Mouse (Mus musculus): ENCODE measurements around the gene Cyp2s1. TPM values are rescaled to one million over a fixed set of nuclear protein-coding genes. Genes with fewer than 3 reads are reported as not detected.

The Cyp2s1 gene
- 1.4 and 2.6 TPM in 2 replicates for polyA plus RNA-seq (2014; fragmentation: Nextera tagmentation; extraction: Ambion mirVana)

DNA sequence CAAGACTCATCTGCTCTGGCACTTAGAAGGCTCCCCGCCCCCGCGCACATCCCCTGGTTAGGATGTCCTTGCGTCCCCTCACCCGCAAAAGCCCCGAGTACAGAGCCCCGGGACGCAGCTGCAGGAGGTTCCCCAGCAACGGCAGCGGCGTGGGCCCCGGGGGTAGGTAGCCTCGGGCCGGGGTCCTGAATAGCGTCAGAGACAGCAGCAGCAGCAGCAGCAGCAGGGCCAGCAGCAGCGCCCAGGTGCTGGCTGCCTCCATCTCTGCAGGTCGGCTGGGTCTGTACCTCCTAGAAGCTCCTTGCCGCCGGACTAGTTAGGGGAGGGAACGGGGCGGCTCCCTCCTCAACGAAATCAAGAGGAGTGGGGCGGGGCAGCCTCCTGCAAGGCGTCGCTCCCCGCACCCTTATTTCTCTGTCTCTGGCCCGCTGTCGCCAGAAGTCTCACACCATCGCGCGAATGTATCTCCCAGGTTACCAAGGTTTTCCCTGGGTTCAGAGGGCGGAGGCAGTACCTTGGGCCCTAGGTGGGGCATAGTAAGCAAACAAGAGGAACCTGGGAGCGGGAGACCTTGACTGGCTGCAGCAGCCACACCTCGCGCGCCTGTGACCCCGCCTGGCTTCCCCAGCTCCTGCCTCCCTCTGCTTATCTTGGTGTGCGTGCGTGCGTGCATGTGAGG is at the start of gene Cyp2s1:
Gene Cyp2s1 (minus strand): TSS at position 673 of the 679 bp plus-strand sequence.
- no peaks in the 10 kb centered on the region for H3K9me3 ChIP-seq (ENCODE audit: control insufficient read depth, low read length)
- ATAC-seq (replicated peaks; ENCODE audit: low FRiP score) (peak; percentile 70), DNase-seq (ENCODE audit: low spot score) (peak; percentile 57)
- H3K27ac ChIP-seq (ENCODE audit: low read depth, low read length): no peak within 1 kb of the TSS
- H3K4me1 ChIP-seq (replicated peaks; ENCODE audit: control insufficient read depth, insufficient read depth, low read length): peaks cover 7% of the 10 kb centered on the region
- peak within 1 kb of the TSS; percentile 16; the same call in 1 of the 2 replicates for H3K9ac ChIP-seq (ENCODE audit: low read depth, low read length)
- 1% methylated on average over 40 of the region's 40 CpGs for WGBS
- peak within 1 kb of the TSS; percentile 84 for H3K4me2 ChIP-seq
- peaks cover 30% of the 10 kb centered on the region for H3K27me3 ChIP-seq (replicated peaks; ENCODE audit: control insufficient read depth, insufficient read depth, low read length)
- H3K4me3 ChIP-seq (ENCODE audit: low read depth, low read length): peak within 1 kb of the TSS; percentile 38
- H3K36me3 ChIP-seq (ENCODE audit: control insufficient read depth, insufficient read depth, low read length): no peaks in the 10 kb centered on the region

DNA sequence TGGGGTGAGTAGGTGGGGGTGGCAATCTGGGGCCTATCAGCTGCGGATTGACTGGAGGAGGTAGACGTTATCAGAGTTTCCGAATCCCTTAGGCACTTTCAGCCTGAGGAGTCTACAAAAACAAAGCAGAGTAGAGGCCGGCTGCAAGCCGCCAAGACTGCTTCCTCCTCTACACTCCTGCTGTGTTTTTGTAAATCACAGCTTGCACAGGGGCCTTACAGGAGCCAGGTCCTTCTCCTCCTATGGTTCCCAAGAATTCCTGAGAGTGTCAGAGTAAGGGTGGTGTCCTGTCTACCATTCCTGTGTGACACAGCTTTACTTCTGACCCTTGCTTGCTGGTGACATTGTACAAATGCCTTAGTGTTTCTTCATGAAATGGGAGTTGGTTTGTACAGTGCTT is 48.1 kb upstream of the Cyp2s1 start:
- Histone ChIP-seq H3K27ac (ENCODE audit: low read depth, low read length) (no peak overlapping the region), H3K4me2 (no peak overlapping the region), H3K36me3 (ENCODE audit: control insufficient read depth, insufficient read depth, low read length) (no peaks in the 10 kb centered on the region), H3K27me3 (replicated peaks; ENCODE audit: control insufficient read depth, insufficient read depth, low read length) (no peaks in the 10 kb centered on the region), H3K9me3 (ENCODE audit: control insufficient read depth, low read length) (no peaks in the 10 kb centered on the region), H3K4me1 (replicated peaks; ENCODE audit: control insufficient read depth, insufficient read depth, low read length) (no peaks in the 10 kb centered on the region), H3K4me3 (ENCODE audit: low read depth, low read length) (no peak overlapping the region), H3K9ac (ENCODE audit: low read depth, low read length) (no peak overlapping the region)
- 49% methylated on average over 5 of the region's 5 CpGs for WGBS
- DNase-seq (ENCODE audit: low spot score): no peak
- ATAC-seq (replicated peaks; ENCODE audit: low FRiP score): no peak

DNA sequence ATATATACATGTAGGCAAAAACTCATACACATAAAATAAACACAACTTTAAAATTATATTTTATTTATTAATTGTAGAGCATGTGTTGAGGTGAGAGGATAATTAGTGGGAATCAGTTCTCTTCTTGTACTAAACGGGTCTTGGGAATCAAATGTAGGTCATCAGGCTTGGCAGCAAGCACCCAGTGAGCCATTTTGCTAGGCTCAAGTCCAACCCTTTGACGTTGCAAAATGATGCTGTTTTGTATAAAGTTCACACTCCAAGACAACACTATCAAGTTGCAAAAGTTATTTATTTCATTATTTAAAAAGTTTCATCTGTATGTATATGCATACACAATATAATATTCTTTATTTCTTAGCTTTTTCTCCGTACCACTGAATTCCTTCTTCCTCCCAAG is 47.0 kb upstream of the Cyp2s1 start:
- Histone ChIP-seq H3K4me3 (ENCODE audit: low read depth, low read length) (no peak overlapping the region), H3K4me2 (no peak overlapping the region), H3K9ac (ENCODE audit: low read depth, low read length) (no peak overlapping the region), H3K36me3 (ENCODE audit: control insufficient read depth, insufficient read depth, low read length) (no peaks in the 10 kb centered on the region), H3K4me1 (replicated peaks; ENCODE audit: control insufficient read depth, insufficient read depth, low read length) (no peaks in the 10 kb centered on the region), H3K27me3 (replicated peaks; ENCODE audit: control insufficient read depth, insufficient read depth, low read length) (no peaks in the 10 kb centered on the region), H3K9me3 (ENCODE audit: control insufficient read depth, low read length) (no peaks in the 10 kb centered on the region), H3K27ac (ENCODE audit: low read depth, low read length) (no peak overlapping the region)
- ATAC-seq (replicated peaks; ENCODE audit: low FRiP score) (no peak), DNase-seq (ENCODE audit: low spot score) (no peak)
- WGBS: 75% methylated on average over 3 of the region's 3 CpGs

DNA sequence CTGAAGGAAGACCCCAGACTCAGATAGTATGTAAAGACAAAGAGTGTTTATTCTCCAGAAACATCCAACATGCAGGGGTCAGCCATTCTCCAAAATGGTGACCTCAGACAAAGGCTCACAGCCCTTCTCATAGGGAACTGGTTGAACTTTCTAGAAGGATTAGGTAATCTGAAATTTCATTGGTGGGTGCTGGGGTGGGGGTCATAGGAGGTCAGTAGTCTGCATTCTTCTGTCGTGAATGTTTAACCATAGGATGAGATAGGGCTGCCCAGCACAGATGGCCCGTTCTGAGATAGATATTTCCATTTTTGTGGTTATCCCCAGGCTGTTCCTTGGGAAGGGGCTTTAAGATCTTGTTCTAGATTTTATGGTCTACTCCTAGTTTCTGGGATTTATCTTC is 45.7 kb upstream of the Cyp2s1 start:
- Histone ChIP-seq H3K27ac (ENCODE audit: low read depth, low read length) (no peak overlapping the region), H3K4me2 (no peak overlapping the region), H3K9ac (ENCODE audit: low read depth, low read length) (no peak overlapping the region), H3K9me3 (ENCODE audit: control insufficient read depth, low read length) (no peaks in the 10 kb centered on the region), H3K4me3 (ENCODE audit: low read depth, low read length) (no peak overlapping the region), H3K27me3 (replicated peaks; ENCODE audit: control insufficient read depth, insufficient read depth, low read length) (no peaks in the 10 kb centered on the region), H3K36me3 (ENCODE audit: control insufficient read depth, insufficient read depth, low read length) (no peaks in the 10 kb centered on the region), H3K4me1 (replicated peaks; ENCODE audit: control insufficient read depth, insufficient read depth, low read length) (no peaks in the 10 kb centered on the region)
- ATAC-seq (replicated peaks; ENCODE audit: low FRiP score): 0 out of 2 replicates have a peak, but pooled peaks have one; percentile 15
- 28% methylated on average over 2 of the region's 2 CpGs for WGBS
- DNase-seq (ENCODE audit: low spot score): no peak

DNA sequence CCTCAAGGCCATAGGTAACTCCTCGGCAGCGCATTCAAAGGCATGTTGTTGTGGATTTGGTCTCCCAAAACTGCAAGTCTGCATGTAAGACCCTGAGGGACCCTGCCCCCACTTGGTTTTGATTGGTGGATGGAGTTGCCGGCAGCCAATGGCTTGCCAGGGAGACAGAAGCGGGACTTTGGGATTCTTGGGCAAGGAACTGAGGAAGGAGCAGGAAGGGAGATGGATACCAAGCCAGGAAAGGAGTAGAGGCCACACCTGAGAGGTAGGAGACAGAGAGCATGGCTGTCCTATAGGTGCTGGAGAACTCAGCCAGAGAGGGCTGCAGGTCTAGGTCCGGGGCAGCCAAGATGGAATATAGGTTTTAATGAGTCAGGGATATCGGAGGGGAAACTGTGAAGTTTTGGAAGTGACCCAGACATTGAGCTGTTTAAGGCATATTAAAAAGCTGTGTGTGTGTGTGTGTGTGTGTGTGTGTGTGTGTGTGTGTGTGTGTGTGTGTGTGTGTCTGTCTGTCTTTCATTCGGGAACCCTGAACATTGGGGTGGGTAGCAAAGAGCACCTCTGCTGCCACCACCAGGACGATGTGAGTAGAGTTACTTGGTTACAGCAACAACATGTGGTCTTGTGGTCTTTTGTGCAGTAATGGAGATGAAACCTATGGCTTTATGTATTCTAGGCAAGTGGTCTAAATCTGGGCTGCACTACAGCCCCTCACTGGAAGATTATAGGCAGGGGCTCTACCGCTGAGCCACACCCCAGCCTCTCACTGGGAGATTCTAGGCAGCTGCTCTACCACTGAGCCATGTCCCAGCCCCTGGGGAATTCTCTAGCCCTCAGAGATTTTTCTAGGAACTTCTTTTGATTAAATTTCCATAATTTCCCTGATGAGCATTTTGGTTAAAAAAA is 43.5 kb upstream of the Cyp2s1 start:
- 23% methylated on average over 9 of the region's 9 CpGs for WGBS
- H3K4me2 ChIP-seq: peak overlapping the region; percentile 48
- 0 out of 2 replicates have a peak overlapping the region, but pooled peaks have one; percentile 11 for H3K4me3 ChIP-seq (ENCODE audit: low read depth, low read length)
- no peaks in the 10 kb centered on the region for H3K9me3 ChIP-seq (ENCODE audit: control insufficient read depth, low read length)
- no peak overlapping the region for H3K9ac ChIP-seq (ENCODE audit: low read depth, low read length)
- DNase-seq (ENCODE audit: low spot score) (no peak), ATAC-seq (replicated peaks; ENCODE audit: low FRiP score) (no peak)
- H3K27me3 ChIP-seq (replicated peaks; ENCODE audit: control insufficient read depth, insufficient read depth, low read length): no peaks in the 10 kb centered on the region
- no peaks in the 10 kb centered on the region for H3K36me3 ChIP-seq (ENCODE audit: control insufficient read depth, insufficient read depth, low read length)
- H3K27ac ChIP-seq (ENCODE audit: low read depth, low read length): no peak overlapping the region
- H3K4me1 ChIP-seq (replicated peaks; ENCODE audit: control insufficient read depth, insufficient read depth, low read length): no peaks in the 10 kb centered on the region

DNA sequence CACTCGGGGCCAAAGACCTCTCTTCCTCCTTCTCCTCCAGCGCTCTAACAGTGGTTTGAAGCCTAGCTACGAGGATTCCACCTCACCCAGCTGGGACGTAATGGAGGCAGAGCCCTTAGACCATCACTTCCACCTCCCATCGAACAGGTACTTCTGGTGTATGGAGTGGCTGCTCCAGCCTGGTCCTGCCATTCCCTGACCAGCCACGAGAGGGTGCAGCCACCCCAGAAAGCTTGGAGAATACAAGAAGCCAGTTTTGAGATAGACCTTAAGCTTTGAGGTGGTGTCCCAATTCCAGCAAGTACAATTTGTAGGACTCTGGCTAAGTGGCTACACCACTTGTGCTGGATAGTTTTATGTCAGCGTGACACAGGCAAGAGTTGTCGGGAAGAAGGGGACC is 38.4 kb upstream of the Cyp2s1 start:
- H3K27me3 ChIP-seq (replicated peaks; ENCODE audit: control insufficient read depth, insufficient read depth, low read length): no peaks in the 10 kb centered on the region
- no peaks in the 10 kb centered on the region for H3K36me3 ChIP-seq (ENCODE audit: control insufficient read depth, insufficient read depth, low read length)
- H3K27ac ChIP-seq (ENCODE audit: low read depth, low read length): no peak overlapping the region
- no peaks in the 10 kb centered on the region for H3K4me1 ChIP-seq (replicated peaks; ENCODE audit: control insufficient read depth, insufficient read depth, low read length)
- no peaks in the 10 kb centered on the region for H3K9me3 ChIP-seq (ENCODE audit: control insufficient read depth, low read length)
- no peak overlapping the region for H3K9ac ChIP-seq (ENCODE audit: low read depth, low read length)
- WGBS: 26% methylated on average over 8 of the region's 8 CpGs
- ATAC-seq (replicated peaks; ENCODE audit: low FRiP score) (no peak), DNase-seq (ENCODE audit: low spot score) (peak; percentile 58)
- no peak overlapping the region for H3K4me3 ChIP-seq (ENCODE audit: low read depth, low read length)
- no peak overlapping the region for H3K4me2 ChIP-seq

DNA sequence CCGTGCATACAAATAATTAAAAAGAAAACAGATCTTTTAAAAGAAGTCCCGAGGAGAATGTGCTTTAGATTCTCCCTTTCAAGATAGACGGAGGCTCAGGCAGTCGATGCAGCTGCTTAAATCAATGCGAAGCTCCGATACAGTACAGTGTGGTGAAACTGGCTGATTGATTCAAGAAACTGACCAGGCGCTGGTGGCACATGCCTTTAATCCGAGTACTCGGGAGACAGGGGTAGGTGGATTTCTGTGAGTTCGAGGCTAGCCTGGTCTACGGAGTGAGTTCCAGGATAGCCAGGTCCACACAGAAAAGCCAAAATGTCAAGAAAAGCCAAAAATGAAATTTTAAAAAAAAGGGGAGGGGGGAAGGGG is 31.7 kb upstream of the Cyp2s1 start:
- no peaks in the 10 kb centered on the region for H3K9me3 ChIP-seq (ENCODE audit: control insufficient read depth, low read length)
- H3K36me3 ChIP-seq (ENCODE audit: control insufficient read depth, insufficient read depth, low read length): no peaks in the 10 kb centered on the region
- H3K27ac ChIP-seq (ENCODE audit: low read depth, low read length): no peak overlapping the region
- 31% methylated on average over 11 of the region's 11 CpGs for WGBS
- peak overlapping the region; percentile 47 for H3K4me3 ChIP-seq (ENCODE audit: low read depth, low read length)
- ATAC-seq (replicated peaks; ENCODE audit: low FRiP score): peak; percentile 31; the same call in 1 of the 2 replicates
- no peaks in the 10 kb centered on the region for H3K4me1 ChIP-seq (replicated peaks; ENCODE audit: control insufficient read depth, insufficient read depth, low read length)
- peak overlapping the region; percentile 59 for H3K9ac ChIP-seq (ENCODE audit: low read depth, low read length)
- peak overlapping the region; percentile 65 for H3K4me2 ChIP-seq
- H3K27me3 ChIP-seq (replicated peaks; ENCODE audit: control insufficient read depth, insufficient read depth, low read length): no peaks in the 10 kb centered on the region
- no peak for DNase-seq (ENCODE audit: low spot score)

DNA sequence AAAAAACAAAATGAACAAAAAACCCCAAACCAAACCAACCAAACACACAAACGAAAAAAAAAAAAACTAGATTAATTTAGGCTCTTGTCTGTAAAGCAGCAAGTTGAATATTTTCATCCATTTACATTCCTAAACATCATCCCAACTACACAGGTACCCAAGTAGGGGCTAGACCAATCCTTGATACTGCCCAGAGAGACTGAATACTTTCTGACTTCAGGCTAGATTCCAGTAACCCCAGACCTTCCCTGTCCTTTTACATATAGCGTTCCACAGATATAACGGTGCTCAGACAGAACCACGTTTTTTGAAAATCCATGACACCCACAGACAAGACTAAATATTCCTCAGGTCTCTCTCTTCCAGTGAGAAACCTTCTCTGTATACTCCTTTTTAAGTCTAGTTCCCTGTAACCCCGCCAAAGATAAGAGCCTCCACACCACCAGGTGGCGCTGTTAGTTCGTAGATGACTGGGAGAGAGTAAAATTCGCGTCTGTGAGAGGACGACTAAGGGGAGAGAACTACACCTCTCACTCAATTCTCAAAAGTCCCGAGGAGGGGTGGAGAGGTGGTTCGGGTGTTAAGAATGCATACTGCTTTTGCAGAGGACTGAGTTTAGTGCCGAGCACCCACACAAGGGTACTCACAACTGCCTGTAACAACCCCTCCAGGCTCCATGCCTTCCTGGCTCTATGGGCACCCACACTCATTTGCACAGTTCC is 31.2 kb upstream of the Cyp2s1 start:
- 10% methylated on average over 13 of the region's 13 CpGs for WGBS
- no peak overlapping the region for H3K27ac ChIP-seq (ENCODE audit: low read depth, low read length)

More for the DNA sequence above, 31.2 kb upstream of the Cyp2s1 start:
- H3K4me1 ChIP-seq (replicated peaks; ENCODE audit: control insufficient read depth, insufficient read depth, low read length): no peaks in the 10 kb centered on the region
- ATAC-seq (replicated peaks; ENCODE audit: low FRiP score) (peak; percentile 76), DNase-seq (ENCODE audit: low spot score) (peak; percentile 86)
- peak overlapping the region; percentile 59 for H3K9ac ChIP-seq (ENCODE audit: low read depth, low read length)
- H3K9me3 ChIP-seq (ENCODE audit: control insufficient read depth, low read length): no peaks in the 10 kb centered on the region
- H3K36me3 ChIP-seq (ENCODE audit: control insufficient read depth, insufficient read depth, low read length): no peaks in the 10 kb centered on the region
- H3K27me3 ChIP-seq (replicated peaks; ENCODE audit: control insufficient read depth, insufficient read depth, low read length): no peaks in the 10 kb centered on the region
- H3K4me2 ChIP-seq: peak overlapping the region; percentile 65
- H3K4me3 ChIP-seq (ENCODE audit: low read depth, low read length): peak overlapping the region; percentile 47

Measured in liver, embryonic 11.5 days (tissue).